Mouse (Mus musculus) 416B (cell line): ENCODE results near the gene Hrk.
A peak's percentile ranks its signal among the peaks of the same experiment; 100 is the strongest.

Experiments used
- DNase-seq: peaks from one replicate; pipeline ENCODE4 v3.0.0; 2011; ENCODE audit warnings: low read depth

The Hrk gene

DNA sequence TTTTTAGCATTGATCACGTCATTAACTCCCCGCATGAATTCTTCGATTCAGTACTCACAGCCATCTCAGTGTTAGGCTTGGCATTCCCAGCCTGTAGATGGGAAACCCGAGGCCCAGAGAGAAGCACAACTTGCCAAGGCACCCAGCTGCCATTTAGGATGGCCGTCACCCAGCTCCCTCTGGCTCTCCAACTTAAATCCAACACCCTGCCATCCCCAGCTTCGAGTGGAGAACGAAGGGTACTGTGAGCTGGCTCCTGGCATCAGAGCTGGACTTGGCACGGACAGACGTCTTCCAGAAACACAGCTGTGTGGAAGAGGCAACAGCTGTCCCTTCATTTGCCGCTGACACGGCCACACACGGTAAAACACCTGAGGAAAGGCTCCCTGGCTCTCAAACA, at the start of gene Hrk:
Hrk (plus strand) TSS at position 68 of the 400 bp plus-strand sequence.
- no peak for DNase-seq

DNA sequence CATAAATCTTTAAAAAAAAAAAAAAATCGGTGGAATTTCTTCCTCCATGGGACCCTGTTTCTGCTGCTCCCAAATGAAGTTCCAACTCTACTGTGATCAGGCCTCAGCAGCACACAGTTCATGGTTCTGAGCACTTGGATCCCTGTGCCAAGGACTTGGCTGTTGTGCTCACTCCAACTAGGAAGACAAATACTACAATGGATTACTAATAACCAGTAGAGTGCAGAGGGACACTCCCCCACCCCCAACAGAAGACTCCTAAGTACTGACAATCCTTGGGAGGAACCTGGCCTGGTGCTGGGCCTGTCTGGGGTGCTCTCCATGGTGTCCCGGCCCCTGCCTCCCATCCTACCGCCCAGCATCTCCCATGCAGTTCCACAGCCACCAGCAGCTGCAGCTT, 46.1 kb upstream of the Hrk start:
- DNase-seq = no peak

DNA sequence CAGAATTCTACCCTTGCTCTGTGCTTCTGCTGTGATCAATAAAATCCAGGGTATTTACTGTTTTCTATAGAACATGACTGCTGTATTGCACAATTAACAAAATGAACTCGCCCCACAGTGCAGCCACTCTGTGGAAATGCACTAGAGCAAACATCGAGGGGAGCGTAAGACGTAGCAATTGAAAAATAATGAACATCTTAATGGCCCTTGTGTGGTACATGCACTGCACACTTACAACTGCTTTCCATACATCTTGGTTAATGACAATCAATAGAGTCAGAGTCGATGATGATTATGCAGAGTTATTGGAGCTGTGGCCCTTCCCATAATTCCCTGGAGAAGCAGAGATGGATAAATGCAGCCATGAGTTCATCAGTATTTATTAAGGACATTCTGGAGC, 45.5 kb upstream of the Hrk start:
- no peak for DNase-seq

DNA sequence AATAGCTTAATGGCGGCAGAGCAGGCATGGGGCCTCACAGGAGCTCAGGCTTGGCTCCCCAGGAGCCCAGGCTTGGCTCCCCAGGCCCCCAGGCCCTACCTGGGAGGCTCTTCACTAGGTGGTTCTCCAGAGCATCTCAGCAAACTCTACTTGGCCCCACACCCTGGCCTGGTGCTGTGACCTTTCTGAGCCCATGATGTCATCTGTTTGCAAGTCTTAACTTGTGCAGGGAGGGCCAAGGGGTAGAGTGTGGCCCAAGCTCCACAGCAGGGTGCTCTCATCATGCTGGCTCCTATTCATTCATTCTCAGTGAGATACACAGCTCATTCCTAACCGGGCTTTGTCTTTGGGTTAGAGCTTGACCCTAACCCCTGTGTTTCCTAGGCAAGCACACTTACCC, 43.8 kb upstream of the Hrk start:
- no peak for DNase-seq

DNA sequence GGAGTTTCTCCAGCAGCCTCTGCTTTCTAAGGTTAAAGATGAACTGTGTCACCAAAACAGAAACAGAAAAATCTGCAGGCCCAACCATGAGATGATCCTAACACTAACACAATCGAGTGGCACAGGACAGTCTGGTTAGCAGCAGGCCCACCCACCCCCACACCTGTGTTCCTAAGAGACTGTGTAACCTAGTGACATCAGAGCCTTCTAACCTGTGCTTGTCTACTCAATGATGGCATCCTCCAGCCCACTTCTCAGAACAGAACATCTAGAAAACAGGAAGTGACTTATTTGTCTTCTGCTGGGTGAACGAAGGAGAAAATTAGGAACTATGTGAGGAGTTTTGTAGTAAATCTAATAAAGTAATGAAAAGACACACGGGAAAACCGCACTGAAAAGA, 42.5 kb upstream of the Hrk start:
- no peak for DNase-seq

DNA sequence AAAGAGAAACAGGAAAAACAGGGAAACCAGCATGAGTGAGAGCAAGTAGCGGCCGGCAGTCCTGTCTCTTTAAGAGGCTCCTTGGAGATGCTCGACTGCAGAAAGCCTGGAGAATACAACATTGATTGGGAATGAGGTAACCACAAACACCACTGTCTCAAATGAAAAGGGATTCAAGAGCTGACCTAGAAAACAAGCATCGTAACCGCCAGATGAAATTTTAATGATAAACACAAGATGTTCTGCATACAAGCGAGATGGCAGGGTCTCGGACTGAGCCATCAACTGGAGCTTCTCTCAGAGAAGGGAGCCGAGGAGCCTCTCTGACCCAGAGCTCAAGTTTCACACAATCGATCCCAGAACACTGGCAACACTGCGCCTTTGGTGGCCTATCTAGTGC, 41.4 kb upstream of the Hrk start:
- DNase-seq = no peak

DNA sequence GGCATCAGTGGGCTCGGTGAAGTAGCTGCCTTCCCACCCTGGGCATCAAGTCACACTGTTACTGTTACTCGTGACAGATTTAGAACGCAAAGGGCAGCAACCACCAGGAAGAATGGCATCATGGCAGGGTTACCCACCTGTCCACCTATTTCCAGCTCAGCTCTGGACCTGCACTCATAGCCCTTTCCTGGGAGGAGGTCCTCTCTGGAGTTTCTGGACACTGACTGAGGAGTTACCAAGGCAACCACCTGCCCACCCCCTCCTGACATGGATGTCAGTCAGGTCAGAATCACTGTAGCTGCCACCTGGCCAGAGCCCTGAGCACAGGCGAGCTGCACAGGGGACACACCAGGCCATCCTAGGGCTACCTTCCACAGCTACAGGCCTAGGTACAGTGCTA, 37.8 kb upstream of the Hrk start:
- no peak for DNase-seq

DNA sequence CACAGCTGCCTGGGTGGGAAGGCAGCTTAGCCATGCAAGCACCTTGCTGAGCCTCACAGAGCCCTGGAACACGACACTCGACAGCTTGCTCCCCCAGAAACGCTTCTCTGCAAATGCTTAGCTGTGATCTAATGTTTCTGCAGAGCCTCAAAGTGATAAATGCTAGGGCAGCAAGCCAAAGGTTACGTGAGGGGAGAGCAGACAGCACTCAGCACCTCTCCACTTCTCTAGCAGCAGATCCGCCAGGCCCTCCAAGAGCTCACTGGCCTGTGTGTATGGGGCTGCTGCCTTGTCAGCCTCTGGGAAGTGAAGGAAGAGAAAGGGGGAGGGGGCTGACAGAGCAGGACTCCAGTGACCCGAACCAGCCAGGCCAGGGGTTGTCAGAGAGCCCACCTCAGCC, 36.2 kb upstream of the Hrk start:
- no peak for DNase-seq

DNA sequence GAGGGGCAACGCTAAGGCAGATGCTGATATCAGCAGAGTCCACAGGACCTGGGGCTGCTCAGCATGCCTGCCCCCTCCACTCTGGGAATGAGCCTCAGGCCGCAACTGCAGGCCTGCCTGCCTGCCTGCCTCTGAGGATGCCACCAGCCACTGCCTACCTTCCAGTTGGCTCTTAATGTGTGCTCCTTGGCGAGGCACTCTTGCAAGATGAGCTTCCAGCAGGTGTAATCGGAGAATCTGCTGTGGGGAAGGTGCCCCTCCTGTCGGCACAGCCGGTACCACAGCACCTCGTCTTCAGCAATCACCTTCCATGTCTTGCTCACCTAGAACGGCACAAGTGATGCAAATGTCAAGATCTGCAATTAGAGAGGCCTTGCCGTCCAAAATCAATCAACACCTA, 35.8 kb upstream of the Hrk start:
- DNase-seq = no peak

DNA sequence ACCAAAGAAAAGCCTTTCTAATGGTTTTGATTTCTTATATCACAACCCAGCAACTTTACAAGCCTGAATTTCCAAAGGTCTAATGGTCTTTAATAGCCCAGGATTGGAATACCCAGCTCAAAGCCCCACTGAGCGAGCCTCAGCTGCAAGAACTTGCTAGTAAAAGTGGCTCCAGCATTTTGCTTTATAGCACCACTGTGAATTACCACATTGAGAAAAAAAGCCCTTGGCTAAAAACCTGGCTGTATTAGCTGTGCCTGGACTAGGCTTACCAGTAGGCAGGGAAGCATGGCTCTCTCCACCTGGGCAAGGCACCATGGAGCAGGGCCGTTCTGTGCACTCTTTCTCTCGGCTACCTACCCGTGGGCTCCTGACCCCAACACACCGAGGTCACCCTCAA, 28.1 kb upstream of the Hrk start:
- DNase-seq = no peak

DNA sequence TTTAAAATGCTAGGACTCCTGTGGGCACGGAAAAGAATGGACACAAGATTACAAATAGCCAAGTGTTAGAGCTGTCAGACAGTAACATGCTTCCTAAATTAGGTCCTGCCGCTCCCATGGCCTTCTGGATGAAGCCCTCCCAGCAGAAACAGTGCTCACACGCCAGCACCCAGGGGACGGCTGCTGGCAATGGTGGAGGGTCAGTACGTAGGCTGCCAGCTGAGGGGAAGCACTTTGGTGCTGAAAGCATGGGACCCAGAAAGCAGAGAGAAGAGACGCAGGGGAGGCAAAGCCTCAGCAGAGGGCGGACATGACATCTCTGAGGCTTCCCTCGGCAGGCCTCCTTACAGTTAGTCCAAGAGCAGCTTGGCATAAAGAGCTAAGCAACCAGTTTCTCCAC, 24.8 kb upstream of the Hrk start:
- DNase-seq = no peak

DNA sequence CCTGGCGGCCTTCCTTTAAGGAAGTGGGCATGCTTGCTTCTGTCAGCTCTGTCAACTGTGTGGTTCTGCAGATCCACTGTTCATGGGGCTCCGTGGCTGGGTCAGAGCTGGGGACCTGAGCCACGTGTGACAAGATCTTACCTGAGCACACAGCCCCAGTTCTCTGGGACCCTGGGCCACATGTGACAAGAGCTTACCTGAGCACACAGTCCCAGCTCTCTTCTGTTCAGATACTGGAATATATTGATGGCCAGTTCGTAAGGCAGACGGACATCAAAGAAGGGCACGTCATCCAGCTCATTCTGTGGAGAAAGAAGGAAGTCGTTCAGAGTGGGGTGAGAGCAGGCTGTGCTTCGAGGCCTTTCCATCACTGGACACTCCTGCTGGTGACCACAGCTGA, 22.0 kb upstream of the Hrk start:
- DNase-seq = no peak

DNA sequence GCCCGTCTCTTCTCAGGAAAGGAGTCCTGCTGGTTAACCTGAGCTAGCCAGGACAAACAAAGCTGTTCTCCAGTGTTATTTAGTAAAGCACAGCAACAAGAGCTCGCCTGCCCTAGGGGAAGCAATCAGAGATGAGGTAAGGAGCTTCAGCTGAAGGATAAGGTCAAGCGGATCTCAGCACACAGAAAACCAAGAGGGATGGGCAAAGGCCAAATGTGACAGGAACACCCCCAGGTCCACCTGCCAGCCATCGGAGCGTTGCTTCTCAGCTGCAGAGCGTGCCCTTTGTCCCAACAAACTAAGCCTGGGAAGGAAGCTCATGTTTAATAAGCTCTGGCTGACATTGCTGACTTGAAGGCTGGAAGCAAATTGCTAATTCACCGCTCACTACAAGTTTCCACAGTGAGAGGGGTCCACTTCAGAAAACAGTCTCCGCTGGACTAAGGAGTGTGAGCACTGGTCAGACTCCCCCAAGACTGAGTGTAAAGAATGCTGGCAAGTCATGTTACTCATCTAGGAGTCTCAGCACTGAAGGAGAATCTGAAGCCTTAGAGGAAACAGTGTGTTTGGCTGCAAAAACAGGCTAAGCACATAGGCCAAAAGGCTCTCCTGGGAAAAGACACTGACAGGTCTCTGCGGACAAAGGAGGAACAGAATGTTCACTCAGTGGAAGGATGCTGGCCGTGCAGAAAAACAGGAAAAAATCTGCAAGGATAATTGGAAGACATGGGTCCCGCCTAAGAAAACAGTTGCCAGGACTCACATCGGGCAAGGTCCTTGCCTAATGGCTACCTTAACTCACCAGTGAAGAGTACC, 21.0 kb upstream of the Hrk start:
- DNase-seq = no peak

DNA sequence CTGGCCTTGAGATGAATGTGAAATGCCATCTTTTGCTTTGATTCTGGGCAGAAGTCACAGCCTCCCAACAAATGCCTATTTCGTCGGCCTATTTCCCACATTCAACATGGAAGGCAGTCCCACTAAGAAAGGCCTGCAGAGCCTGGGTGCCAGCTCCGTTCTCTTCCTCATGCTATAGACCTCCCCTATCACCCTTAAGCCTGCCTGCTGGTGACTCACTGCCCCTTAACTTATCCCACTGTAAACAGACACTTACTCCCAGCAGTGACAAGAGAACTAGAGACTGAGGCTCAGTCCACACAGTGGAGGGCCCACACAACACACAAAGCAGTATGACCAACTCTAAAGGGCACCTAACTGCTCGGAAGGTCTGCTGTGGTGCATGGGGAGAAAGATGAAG, 20.1 kb upstream of the Hrk start:
- peak; percentile 11 for DNase-seq

DNA sequence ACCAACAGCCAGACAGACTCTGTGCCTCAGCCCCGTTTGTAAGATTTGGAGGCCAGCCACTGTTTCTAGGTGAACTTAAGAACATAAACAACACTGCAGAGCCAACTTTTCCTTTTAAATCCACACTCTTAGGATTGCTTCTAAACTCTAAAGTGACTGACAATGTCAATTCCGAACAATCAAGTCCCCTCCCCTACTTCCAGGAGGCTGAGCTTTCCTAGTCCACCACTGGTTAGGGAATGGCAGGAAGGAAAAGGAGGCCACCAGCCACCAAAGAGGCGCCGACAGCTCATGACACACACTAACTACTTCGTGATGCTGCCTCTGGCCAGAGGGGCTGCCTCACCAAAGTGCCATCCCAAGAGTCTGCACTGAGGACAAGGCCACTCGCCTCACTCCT, 19.7 kb upstream of the Hrk start:
- DNase-seq = no peak

DNA sequence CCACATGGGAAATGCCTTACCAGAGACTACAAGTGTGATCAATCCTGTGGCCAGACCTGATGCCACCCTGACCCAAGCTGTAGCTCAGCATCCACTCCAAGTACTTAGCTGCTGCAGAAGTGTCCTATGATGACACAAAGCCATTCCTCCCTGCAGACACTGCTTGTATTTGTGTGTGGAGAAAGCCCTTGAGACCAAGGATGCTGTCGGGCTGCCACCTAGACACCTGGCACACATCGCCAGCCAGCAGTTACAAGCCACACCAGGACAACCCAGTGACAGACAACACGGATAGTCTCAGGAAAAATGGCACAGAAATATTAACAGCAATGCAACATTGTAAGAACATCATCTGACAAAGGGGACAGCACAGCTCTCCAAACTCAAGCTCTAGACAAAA, 19.0 kb upstream of the Hrk start:
- no peak for DNase-seq

DNA sequence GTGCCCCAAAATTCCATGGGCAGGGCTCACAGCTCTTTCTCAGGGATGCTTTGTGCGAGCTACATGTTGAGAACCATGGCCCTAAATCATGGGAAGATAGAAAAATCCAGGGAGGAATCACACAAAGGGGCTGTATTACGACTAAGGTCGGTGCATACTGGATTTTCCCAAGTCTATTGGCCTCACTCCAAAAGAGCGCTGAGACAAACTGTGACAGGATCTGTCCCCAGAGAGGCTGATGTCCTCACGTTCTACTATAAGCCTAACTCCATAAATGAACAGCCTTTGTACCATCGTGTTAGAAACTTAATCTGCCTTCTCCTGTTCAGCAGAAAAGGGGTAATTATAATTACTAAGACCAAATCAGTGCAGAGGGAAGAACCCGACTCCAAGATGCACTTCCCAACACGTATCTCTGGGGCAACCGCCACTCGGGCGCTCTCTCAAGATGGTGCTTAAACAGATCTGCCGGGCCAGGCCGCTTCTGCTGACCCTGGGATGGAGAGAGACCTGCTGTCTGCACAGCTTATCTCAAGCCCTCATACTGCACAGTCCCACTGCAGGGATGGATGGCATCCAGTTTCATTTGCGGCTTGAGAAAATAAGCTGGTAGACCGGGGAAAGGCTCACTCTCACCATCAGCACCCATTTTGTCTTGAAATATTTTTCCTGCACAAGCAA, 18.3 kb upstream of the Hrk start:
- DNase-seq = no peak

DNA sequence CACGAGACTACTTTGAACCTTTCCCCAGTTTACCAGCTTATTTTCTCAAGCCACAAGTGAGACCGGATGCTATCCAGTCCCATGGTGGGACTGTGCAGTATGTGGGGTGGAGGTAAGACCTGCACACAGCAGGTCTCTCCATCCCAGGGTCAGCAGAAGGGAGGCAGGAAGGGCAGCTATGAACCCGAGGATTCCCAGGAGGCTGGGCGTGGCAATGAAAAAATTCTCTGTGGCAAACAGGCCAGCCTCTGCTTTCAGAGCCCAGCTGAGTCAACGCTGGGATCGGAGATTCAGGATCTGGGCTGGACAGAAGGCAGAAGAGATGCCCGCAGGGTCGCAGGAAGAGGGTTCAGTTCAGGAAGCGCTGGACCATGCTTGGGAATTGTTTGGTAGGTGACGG, 17.2 kb upstream of the Hrk start:
- no peak for DNase-seq

DNA sequence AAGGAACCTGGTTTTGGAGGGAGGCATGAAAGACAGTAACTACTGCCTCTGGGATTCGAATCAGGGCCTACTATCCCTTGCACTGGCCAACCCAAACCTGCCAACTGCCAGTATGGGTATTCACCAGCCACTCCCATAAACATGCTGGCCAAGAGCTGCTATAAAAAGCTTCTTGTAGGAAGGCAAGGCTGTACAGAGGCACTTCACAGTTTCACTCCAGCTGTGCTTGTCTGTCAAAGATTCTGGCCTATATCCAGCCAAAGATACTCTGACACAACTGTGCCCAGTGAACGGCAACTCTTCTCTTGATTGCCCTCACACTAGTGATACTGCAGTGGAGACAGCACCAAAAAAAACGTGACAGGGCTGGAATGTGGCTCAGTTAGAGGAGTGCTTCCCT, 14.7 kb upstream of the Hrk start:
- DNase-seq = no peak

DNA sequence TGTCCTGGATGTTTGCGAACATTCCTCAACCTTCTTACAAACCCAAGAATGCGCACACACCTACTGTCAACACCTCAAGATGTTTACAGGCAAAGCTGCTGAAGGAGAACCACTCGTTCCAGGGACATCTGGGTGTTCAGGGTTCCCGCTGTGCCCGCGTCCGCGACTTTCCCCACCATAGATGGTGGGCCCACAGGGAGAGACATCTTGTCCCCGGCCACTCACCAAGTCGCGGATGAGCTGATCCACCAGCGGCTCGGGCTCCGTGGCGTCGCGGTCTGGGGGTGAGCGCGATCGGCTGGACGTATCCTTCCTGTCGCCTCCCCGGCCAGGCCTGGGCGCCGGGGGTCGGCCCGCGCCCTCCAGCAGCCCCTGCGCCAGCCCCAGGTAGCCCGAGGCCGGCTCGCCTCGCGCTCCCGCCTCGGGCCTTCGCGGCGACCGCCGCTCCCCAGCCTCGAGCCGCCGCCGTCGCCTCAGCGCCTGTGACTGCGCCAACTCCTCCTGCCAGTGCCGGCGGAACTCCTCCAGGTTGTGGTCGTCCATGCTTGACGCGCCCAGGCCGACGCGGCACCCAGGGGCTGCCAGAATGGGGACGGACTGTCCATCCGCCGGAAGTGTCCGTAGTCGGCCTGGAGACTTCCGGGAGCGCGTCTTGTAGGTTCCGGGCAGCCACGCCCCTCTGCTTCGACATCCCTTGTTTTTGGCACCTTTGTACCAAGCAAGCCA, 9.4 kb upstream of the Hrk start, which contains the start of gene Fbxw8:
Fbxw8 (minus strand) TSS at position 626 of the 726 bp plus-strand sequence.
- DNase-seq = peak; percentile 90

DNA sequence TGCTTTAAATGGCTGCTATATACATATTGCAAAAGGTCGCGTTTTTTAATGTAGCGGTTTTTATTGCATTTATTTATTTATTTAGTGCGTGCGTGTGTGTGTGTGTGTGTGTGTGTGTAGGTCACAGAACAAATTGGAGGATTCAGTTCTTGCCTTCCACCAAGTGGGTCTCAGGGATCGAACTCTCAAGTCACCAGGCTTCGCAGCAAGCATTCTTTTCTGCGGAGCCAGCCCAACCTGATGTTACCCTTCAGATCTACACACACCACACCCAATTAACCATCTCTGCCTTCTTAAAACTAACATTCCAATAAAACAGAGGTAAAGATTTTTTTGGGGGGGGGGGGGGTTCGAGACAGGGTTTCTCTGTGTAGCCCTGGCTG, 8.9 kb upstream of the Hrk start:
- no peak for DNase-seq

DNA sequence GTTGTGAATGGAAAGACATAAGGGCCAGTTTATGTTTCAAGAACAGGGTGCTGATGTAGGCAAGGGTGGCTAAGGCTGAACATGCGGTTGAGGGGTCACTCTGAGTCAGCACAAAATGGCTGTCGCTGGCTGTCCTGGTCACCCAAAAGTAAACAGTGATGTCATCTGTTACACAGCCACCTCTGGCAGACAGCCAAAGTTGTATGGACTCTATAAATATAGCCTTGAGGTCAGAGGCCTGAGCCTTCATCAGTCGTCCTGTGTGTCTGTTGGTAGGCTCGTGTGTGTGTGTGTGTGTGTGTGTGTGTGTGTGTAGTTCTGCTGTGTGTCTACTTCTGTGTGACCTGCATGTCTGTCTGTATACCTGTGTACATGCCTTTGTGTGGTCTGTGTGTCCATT, 7.5 kb upstream of the Hrk start:
- peak; percentile 93 for DNase-seq

DNA sequence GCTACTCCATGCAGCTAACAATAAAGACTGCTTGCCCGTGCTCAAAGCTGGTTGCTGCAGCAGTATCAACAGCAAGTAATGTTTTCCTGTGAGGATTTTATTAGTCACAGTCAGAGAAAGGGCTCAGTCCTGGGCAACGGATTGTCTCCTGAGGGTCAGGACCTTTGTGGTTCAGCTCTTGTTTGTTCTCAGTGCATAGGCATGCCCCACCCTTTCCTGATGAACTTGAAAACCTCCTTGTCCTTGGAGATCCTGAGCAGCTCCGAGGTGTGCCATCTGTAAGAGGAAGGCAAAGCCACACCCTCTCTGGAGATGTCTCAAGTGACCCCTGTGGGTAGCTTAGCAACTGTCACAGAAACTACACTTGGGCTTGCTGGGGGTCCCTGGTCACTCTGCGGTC, 3.8 kb upstream of the Hrk start:
- peak; percentile 73 for DNase-seq
